Mouse (Mus musculus): ENCODE measurements around the gene Lrig1.

The Lrig1 gene

GRCm38 (mm10) chr6:94697423-94697822 is 2.5 kb downstream of the Lrig1 start:
- DNase-seq, result no peak

GRCm38 (mm10) chr6:94696182-94697080 is 3.5 kb downstream of the Lrig1 start:
- DNase-seq, result no peak

GRCm38 (mm10) chr6:94695121-94695930 is 4.6 kb downstream of the Lrig1 start:
- no peak for DNase-seq

- no peak for DNase-seq
Observed at GRCm38 (mm10) chr6:94694481-94694880, 5.5 kb downstream of the Lrig1 start.

GRCm38 (mm10) chr6:94693091-94693490 is 6.9 kb downstream of the Lrig1 start:
- DNase-seq, result no peak

GRCm38 (mm10) chr6:94692003-94692402 is 8.0 kb downstream of the Lrig1 start:
- no peak for DNase-seq

GRCm38 (mm10) chr6:94690247-94690646 is 9.7 kb downstream of the Lrig1 start:
- no peak for DNase-seq

- peak; percentile 50 for DNase-seq
Observed at GRCm38 (mm10) chr6:94688722-94689121, 11.2 kb downstream of the Lrig1 start.

GRCm38 (mm10) chr6:94686048-94686447 is 13.9 kb downstream of the Lrig1 start:
- DNase-seq, result no peak

GRCm38 (mm10) chr6:94685611-94686010 is 14.3 kb downstream of the Lrig1 start:
- DNase-seq, result no peak

- DNase-seq, result no peak
Observed at GRCm38 (mm10) chr6:94684844-94685557, 15.0 kb downstream of the Lrig1 start.

GRCm38 (mm10) chr6:94683701-94684100 is 16.3 kb downstream of the Lrig1 start:
- no peak for DNase-seq

- DNase-seq, result no peak
Observed at GRCm38 (mm10) chr6:94682270-94682618, 17.7 kb downstream of the Lrig1 start.

GRCm38 (mm10) chr6:94681446-94682269 is 18.3 kb downstream of the Lrig1 start:
- DNase-seq, result no peak

GRCm38 (mm10) chr6:94680760-94681445 is 19.1 kb downstream of the Lrig1 start:
- DNase-seq, result no peak

- no peak for DNase-seq
Observed at GRCm38 (mm10) chr6:94679249-94679648, 20.7 kb downstream of the Lrig1 start.

GRCm38 (mm10) chr6:94678377-94679164 is 21.4 kb downstream of the Lrig1 start:
- DNase-seq, result no peak

- no peak for DNase-seq
Observed at GRCm38 (mm10) chr6:94677448-94677847, 22.5 kb downstream of the Lrig1 start.

- no peak for DNase-seq
Observed at GRCm38 (mm10) chr6:94676840-94677239, 23.1 kb downstream of the Lrig1 start.

- DNase-seq, result no peak
Observed at GRCm38 (mm10) chr6:94676300-94676699, 23.7 kb downstream of the Lrig1 start.

- DNase-seq, result no peak
Observed at GRCm38 (mm10) chr6:94672426-94672825, 27.5 kb downstream of the Lrig1 start.

Data from kidney, postnatal 10 days (tissue).